Mouse (Mus musculus) embryo, embryonic 11 days (tissue): Measurements from ENCODE around the gene Ctsc.
A peak's percentile ranks its signal among the peaks of the same experiment; 100 is the strongest.

Experiments
- DNase-seq: peaks from one replicate; pipeline ENCODE4 v3.0.0-alpha.2; 2015

Gene Ctsc

DNA sequence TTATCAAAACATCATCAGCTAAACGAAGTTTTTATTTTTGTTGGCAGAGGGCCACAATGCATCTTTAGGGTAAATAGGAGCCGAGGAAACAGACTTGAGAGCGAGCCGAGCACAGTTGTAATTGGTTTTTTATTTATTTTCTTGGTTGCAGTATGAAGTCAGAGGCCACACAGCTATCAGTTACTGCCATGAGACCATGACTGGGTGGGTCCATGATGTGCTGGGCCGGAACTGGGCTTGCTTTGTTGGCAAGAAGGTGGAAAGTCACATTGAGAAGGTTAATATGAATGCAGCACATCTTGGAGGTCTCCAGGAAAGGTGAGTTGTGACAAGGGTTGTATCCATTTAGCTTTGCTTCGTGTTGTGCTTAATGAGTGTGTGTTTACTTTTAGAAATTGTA, 19.0 kb downstream of the Ctsc start:
- DNase-seq, result no peak

DNA sequence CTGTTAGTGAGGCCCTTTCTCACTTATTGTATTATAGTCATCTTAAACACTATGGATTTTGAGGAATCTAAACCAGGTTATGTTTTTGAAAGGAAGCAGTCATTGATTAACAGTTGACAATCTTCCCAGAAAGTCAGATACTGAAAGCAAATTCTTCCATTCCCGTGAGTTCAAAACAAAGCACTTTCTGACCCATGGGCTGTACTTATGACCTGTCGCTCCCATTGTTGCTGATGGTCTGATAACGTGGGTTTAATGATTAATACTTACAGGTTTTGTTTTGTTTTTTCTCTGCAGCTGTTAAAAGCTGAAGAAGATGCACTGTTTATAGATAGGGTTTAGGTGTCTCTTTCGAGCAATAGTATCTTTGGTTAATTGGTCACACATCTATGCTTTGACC, 27.9 kb downstream of the Ctsc start:
- DNase-seq, result no peak

DNA sequence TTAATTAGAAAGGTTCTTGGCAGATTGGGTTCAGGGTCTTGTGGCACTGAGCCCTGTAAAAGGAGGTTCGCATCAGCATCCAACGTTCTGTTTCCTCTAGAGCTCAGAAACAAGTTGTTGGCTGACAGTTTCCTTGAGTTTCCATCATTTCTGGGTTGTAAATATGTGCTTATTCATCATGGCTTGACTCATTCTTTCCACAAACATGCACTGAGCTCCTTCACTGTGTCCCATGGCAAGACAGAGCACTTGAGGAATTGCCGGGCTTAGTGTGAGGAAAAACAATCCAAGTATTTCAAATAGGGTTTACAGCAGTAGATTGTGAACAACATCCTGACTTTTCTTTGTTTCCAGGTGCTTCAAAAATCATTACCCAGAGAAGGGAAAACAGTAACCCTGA, 28.8 kb downstream of the Ctsc start:
- DNase-seq, result no peak

DNA sequence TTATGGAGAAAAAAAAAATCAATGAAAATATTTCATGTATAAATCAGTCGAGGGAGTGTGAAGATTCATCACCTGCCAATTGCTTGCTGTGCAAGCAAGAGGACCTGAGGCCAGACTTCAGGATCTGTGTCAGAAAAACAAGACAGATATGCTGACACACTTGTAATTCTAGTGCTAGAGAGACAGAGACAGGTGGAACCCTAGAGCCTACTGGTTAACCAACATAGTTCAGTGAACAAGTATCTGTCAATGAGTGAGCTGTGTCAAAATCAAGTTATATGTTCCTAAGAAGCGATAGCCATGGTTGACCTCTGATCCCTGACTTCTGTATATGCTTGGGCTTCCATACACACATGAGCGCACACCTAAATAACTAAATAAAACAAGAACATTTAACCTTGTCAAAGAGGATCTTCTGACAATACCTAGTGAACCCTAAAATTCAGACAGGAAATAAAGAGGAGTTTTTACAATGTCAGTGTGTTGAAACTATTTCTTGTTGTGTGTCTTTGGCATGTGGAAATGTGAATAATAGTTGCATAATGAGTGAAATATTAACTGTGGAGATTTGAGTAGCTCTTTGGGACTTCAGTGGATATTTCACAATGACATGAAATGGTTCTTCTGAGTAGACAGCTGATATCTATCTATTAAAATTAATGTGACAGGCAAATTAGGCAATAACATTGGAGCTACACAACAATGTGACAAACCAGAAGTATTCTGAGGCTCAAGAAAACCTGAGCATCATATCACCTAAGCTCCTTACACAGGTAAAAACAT, 32.7 kb downstream of the Ctsc start:
- DNase-seq, result no peak

DNA sequence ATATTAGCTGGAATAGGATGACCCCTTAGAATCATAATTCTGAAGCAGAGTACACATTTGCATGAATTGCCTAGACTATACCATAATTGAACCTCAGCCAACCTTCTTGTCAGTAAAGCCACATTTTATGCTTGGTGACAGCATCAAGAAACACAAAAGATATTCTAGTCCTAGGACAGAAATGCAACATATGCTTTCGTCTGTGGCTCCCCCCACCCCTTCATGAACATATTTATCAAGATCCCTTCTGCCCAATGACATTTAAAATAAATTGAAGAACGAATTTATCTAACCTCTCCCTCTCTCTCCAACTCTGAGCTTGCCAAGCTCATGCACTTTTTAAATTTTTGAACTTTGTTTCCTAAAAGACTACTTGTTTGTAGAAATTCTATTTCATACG, 38.5 kb downstream of the Ctsc start:
- DNase-seq, result no peak

DNA sequence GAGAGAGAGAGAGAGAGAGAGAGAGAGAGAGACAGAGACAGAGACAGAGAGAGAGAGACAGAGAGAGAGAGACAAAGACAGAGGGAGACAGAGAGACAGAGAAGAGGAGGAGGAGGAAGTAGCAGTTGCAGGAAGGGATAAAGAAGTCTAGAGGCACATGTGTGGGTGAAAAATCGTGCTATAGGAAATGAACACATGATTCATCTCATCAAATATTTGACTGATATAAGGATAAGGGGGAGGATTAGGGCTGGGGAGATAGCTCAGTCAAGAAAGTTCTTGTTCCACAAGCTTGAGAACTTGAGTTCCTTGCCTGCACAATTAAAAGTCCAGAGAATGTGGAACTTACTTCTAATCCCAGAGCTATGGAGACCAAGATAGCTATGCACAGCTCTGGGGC, 40.6 kb downstream of the Ctsc start:
- no peak for DNase-seq

DNA sequence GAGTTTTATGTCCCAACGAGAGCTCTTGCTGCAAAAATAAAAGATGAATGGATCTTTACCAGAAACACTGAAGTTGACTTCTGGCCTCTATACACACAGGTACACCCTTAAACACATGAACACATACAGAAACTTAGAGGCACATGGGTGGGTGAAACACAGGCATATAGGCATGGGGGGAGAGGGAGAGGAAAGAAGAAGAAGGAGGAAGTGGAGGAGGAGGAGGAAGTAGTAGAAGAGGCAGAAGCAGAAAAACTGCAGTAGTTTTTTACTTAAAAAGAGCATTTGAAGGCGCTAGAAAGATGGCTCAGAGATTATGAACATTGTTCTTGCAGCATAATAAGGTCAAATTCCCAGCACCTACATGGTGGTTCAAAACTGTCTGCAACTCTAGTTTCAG, 41.0 kb downstream of the Ctsc start:
- DNase-seq, result no peak

DNA sequence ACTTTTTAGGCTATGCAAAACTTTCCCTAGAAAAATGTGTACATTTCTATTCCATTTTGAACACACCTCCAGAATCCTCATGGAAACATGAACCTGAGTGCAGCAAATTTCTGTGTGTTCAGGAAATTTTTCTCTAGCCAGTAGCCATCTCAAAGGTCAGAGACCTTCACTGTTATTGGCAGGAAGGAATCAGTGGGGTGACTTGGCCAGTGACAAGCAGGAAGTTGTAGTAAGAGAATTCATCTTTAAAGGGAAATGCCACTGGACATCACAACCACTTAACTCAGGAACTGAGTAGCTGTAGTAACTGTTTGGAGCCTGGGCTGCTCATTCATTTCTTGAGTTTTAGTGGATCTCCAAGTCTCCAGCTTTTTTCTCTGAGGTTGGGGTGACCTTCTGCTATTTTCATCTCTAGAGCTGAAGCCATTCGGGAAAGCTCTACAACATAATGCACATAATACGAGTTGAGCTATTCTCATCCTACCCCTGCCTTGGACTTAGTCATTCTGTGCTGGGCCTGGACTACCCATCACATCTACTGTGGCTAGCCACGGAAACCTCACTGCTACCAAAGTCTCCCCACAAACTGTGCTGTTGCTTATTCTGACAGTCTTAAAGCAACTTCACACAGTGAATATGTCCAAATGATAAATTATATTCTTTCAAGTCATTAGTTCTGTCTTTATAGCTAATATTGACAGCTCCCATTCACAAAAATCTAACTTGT, 41.7 kb downstream of the Ctsc start:
- no peak for DNase-seq

DNA sequence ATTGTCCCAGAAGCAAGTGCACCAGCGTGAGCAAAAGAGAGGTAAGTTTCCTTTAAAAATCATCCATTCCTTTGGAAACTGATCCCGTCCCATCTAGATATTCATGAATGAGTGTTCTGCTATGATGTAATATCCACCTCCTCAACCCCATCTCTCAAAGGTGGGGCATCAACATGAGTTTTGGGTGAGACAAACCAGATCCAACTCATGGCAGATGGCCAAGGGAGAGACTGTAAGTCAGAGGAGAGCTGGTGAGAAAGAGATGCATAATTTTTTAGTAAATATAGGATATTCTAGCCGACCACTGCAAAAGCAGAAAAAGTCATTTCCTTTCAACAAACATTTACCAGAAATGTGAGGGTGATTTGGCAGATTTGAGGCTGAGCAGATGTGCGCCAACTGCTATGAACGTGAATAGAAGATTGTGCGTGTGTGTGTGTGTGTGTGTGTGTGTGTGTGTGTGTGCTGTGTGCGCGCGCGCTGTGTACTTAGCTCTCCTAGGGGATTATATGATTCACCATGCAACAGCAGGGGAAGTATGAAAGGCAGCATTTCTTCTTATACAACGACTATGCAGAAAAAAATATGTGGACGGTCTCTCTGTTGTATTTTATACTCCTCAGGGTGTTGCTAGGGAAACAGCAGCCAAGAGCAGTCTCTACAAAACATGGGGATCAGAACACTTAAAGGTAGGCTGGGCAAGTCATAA, 42.9 kb downstream of the Ctsc start:
- peak; percentile 14 for DNase-seq

DNA sequence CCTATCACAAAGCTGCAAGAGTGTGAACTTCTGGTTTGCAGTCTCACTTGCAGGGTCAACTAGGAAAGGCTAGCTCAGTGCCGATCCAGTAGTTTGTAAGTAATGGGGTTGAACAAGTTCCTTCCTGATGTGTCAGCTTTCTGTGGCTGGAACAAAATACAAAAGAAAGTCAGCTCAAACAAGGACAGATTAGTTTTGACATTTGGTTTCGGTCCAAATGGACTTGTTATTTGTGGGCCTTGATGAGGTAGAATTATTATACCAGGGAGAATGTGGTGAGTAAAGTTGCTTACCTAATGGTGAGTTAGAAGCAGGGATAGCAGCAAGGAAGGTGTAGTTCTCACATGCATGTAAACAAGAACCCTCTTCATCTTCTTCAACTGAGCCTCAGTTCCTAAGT, 44.5 kb downstream of the Ctsc start:
- DNase-seq, result no peak

DNA sequence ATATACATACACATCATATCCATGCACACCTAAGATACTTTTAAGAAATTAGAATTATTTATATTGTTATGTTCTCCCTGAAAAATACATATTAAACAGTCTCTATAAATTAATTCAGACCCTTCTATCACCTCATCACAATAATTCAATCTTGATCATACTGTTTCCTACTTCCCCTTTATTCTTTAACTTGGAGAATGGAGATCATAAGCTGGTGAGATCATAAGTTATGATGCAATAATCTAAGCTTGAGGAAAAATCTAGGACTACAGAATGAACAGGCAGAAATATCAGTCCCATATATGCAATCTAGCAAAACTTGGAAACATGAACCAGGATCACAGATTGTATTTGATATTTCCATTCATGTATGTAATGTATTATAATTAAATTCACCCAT, 49.6 kb downstream of the Ctsc start:
- DNase-seq, result no peak

DNA sequence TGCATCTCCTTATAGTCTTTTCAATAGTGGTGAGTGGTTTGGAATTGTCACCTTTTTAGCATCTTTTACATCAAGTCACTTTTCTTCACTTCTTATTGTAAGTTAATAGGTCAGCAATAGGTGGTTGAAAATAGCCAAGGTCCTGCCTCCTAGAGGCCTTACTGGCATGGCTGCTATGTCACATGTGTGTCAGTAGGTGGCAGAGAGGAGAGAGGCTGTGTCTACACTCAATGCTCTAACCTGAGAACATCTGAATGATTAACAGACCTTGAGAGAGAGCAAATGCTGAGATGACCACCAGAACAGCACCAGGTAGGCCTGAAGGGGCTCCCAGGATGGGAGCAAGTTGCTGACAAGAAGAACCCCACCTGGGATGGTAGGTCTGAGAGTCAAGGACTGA, 65.9 kb downstream of the Ctsc start:
- DNase-seq, result peak; percentile 3

DNA sequence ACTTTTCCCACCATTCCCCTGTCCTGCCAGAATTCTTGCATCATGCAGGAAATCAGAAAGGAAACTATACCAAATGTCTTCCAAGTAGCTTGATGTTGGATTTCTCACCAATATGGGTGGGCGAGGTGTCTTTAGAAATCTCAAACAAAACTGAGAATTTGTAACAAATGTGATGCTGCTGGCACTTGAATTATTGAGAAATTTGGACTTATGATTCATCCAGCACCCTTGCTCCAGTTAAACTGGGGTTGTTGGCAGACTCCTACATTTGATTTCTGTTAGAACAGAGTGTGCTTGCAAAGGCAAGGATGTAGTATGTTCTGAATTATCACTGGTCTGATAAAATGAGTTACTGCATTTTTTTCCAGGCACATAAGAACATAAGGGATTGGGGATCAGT, 68.2 kb downstream of the Ctsc start:
- DNase-seq, result no peak

DNA sequence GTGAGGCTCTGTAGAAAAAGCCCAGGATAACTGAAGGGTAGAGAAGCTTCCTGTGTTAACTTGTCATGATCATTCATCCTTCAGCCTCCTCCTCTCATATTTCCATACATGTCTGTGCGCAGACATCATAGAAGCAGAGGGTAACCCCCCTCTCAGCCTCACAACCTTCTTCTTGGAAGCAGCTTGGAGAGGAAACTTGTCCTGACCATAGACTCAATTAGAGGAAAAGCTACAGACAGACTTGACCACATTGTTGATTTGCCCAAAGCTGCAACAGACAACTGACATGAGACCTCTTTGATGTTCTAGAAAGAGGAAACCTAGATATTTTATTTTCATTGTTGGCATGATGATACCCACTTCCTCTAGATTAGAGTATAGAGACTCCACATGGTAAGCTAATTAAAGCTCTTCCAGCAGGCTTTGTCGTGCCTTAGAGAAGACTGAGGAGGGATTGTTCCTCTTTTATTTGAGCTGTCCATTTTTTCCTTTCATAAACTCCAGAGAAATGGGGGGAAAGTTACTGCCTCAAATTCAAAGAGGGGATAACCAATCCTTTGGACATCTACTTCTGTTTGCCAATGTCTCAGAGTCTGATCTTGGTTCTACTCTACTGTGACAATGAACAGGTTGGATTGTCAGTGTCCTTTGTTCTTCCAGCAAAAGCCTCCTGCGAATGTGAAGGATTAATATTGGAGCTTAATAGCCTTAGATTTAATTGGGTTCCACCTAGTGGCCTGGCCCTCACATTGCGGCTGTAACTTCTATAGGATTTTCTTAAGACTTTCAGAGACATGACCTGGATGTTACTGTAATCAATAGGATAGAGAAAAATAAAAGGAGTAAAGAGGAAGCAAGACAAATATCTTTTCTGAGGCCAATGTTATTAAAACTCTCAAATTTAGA, 79.2 kb downstream of the Ctsc start:
- DNase-seq, result peak; percentile 47

DNA sequence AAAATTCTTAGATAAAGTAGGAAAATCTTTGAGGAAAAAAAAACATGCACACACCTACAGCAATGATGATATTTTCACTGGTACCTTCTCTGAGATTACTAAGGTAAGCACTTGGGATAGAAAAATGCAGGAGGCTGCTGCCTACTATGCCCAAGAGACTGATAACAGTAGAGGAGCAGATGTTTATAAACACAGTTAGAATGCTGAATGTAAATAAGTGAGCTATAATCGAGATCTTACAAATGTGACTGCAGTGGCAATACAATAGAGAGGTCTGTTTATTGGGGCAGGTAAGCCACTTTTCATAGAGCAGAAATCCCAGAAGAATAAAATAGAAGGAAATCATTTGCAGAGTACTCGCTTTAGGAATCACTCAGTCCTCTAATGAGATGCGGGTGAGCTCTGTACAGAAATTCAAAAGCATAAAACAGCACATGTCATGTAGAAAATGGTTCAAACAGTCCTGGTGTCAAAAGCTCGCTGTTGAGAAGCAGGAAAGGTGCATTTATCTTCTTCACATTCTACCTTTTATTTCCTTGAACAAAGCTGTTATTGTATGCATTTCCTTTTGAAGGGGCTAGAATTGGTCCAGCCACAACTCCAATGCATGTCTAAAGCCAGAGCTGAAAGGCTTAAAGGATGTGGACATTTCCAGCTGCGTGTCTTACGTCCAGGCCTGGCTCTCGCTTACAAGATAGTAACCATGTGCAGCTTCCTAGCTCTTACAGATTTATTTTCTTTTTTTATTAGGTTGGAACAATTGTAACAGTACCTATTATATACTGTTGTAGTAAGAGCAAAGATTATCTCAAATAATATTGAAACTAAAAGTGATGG, 80.4 kb downstream of the Ctsc start:
- DNase-seq, result no peak
